Mouse (Mus musculus) liver, embryonic 14.5 days (tissue): ENCODE measurements around the gene Hpcal4.

Experiments
- CTCF ChIP-seq: IDR thresholded peaks from 2 replicates; pipeline ENCODE4 v1.5.1; 2016; ENCODE audit warnings: antibody characterized with exemption, low read depth, control low read depth
- EP300 ChIP-seq: IDR thresholded peaks from 2 replicates; pipeline ENCODE4 v1.6.1; 2016; ENCODE audit warnings: antibody characterized with exemption, low read depth

DNA sequence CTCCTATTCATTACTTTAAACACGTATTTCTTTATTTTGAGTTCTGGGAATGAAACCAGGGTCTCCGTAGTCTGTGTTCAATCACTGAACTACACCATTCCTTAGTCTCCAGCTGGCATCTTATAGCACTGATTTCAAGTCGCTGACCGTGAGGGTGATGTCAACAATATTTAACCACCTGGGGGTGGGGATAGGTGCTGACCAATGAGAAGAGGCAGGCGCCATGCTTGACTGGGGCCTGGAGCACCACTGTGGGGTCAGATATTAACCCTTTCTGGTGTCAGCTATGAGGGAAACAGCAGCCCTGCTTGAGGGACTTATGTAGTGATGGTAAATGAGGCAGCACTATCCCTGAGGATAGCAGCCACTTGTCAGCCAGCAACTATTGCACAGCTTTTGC, 28.4 kb downstream of the Hpcal4 start:
- TF ChIP-seq CTCF (no peak), EP300 (no peak)
